19 mouse cellular contexts compared by ENCODE assay signal in the genomic region with DNA sequence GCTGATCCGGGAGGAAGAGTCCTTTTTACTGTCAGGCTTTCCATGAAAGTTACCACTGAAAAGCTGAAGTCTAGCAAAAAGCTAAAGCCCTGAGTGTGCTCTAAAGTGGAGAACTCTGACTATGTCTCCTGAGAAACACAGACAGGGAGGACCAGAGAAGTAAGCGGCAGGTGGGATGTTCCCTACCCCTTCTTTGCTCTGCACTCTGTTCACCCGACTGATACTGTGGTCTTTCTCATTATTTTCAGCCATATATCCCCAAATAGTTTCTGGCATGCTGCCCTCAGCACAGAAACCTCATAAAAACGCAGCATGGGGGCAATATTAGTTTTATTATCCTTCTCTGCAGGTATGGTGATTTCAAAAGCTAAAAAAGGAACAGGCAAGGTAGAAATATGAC.
DNase-seq lines count a peak whose midpoint lies in the region; ATAC-seq and TF ChIP-seq lines count a peak whose summit lies in the region.
"Had no signal": no experiment of that assay in that cellular context is flagged by ENCODE, and none has a peak within 500 bp of the region (broad histone marks: within the 10 kb centered on the region; RNA-seq: fewer than 3 reads in every experiment).

No protein-coding gene starts in this region.

- DNase-seq in limb, embryonic 10.5 days (ENCODE audit: low spot score) = no peak
- no peak for DNase-seq in limb, embryonic 14.5 days (ENCODE audit: low spot score)
- DNase-seq in forebrain, embryonic 14.5 days (ENCODE audit: low spot score) = no peak
- DNase-seq: adrenal gland, adult 2 months; adrenal gland, adult 8-10 months; adrenal gland, postnatal 10 days; adrenal gland, postnatal 14 days; adrenal gland, postnatal 25 days; adrenal gland, postnatal 36 days; B cell, adult 2 months; cerebellum, adult 11 months; cerebellum, adult 11-12 months; cerebellum, adult 18-20 months had no signal

- no peak overlapping the region for H3K4me3 ChIP-seq in limb, embryonic 13.5 days
- no peak overlapping the region for H3K4me3 ChIP-seq in limb, embryonic 10.5 days
- H3K4me3 ChIP-seq in limb, embryonic 14.5 days (replicated peaks; ENCODE audit: low read length) = no peak overlapping the region
- H3K4me3 ChIP-seq in forebrain, embryonic 14.5 days (ENCODE audit: low read depth, low read length) = no peak overlapping the region

- no peaks in the 10 kb centered on the region for H3K27me3 ChIP-seq in limb, embryonic 13.5 days
- H3K27me3 ChIP-seq in limb, embryonic 10.5 days (ENCODE audit: low read depth, poor library complexity, severe bottlenecking) = no peaks in the 10 kb centered on the region
- no peaks in the 10 kb centered on the region for H3K27me3 ChIP-seq in limb, embryonic 14.5 days (ENCODE audit: control insufficient read depth, insufficient read depth, low read length)
- no peaks in the 10 kb centered on the region for H3K27me3 ChIP-seq in forebrain, embryonic 14.5 days (replicated peaks; ENCODE audit: control insufficient read depth, insufficient read depth, low read length)
- H3K27me3 ChIP-seq: CH12.LX had no signal

- H3K27ac ChIP-seq in limb, embryonic 13.5 days = no peak overlapping the region
- H3K27ac ChIP-seq in limb, embryonic 10.5 days = no peak overlapping the region
- no peak overlapping the region for H3K27ac ChIP-seq in limb, embryonic 14.5 days (replicated peaks; ENCODE audit: low read depth, low read length)
- H3K27ac ChIP-seq in forebrain, embryonic 14.5 days (ENCODE audit: low read depth, low read length) = no peak overlapping the region

- no peak for TF ChIP-seq POLR2A in limb, embryonic 14.5 days (IDR thresholded peaks at IDR 0.05; ENCODE audit: borderline replicate concordance, extremely low read depth, insufficient read depth, insufficient read length)

- peaks cover 22% of the 10 kb centered on the region for H3K4me1 ChIP-seq in limb, embryonic 13.5 days
- H3K4me1 ChIP-seq in limb, embryonic 10.5 days = peaks cover 3% of the 10 kb centered on the region; the same call in 1 of the 2 replicates
- peaks cover 11% of the 10 kb centered on the region; the same call in 1 of the 2 replicates for H3K4me1 ChIP-seq in limb, embryonic 14.5 days (ENCODE audit: control insufficient read depth, insufficient read depth, low read length)
- H3K4me1 ChIP-seq in forebrain, embryonic 14.5 days (ENCODE audit: control insufficient read depth, insufficient read depth, low read length) = no peaks in the 10 kb centered on the region

- no peak overlapping the region for H3K9ac ChIP-seq in limb, embryonic 13.5 days
- H3K9ac ChIP-seq in limb, embryonic 14.5 days (ENCODE audit: low read depth, low read length, severe bottlenecking) = no peak overlapping the region
- H3K9ac ChIP-seq in forebrain, embryonic 14.5 days (ENCODE audit: low read length) = no peak overlapping the region

- peak; percentile 72; the same call in 1 of the 2 replicates for ATAC-seq in limb, embryonic 13.5 days (ENCODE audit: low FRiP score, low read depth)
- ATAC-seq in limb, embryonic 14.5 days (ENCODE audit: low FRiP score, low read depth) = peak; percentile 57
- no peak for ATAC-seq in forebrain, embryonic 14.5 days
- ATAC-seq: activated CD4-positive, CD25-positive, alpha-beta regulatory T cell, adult 4 months; CD4-positive, CD25-positive, alpha-beta regulatory T cell, adult 4 months; Patski had no signal

- H3K4me2 ChIP-seq in limb, embryonic 13.5 days (replicated peaks) = no peak overlapping the region; the same call in 1 of the 2 replicates
- no peak overlapping the region for H3K4me2 ChIP-seq in limb, embryonic 14.5 days (replicated peaks; ENCODE audit: low read depth, low read length, severe bottlenecking)
- H3K4me2 ChIP-seq in forebrain, embryonic 14.5 days (ENCODE audit: low read length) = no peak overlapping the region

- no peaks in the 10 kb centered on the region for H3K9me3 ChIP-seq in limb, embryonic 13.5 days
- H3K9me3 ChIP-seq in limb, embryonic 10.5 days (replicated peaks) = no peaks in the 10 kb centered on the region
- H3K9me3 ChIP-seq in limb, embryonic 14.5 days (ENCODE audit: control insufficient read depth, low read length) = no peaks in the 10 kb centered on the region
- no peaks in the 10 kb centered on the region for H3K9me3 ChIP-seq in forebrain, embryonic 14.5 days (replicated peaks; ENCODE audit: control insufficient read depth, low read length)
- H3K9me3 ChIP-seq: G1E had no signal

- H3K36me3 ChIP-seq in limb, embryonic 13.5 days = no peaks in the 10 kb centered on the region
- no peaks in the 10 kb centered on the region for H3K36me3 ChIP-seq in limb, embryonic 10.5 days
- no peaks in the 10 kb centered on the region for H3K36me3 ChIP-seq in limb, embryonic 14.5 days (ENCODE audit: control insufficient read depth, insufficient read depth, low read length)
- no peaks in the 10 kb centered on the region for H3K36me3 ChIP-seq in forebrain, embryonic 14.5 days (ENCODE audit: control insufficient read depth, insufficient read depth, low read length)
- H3K36me3 ChIP-seq: G1E had no signal

- 29% methylated on average over 4 of the region's 4 CpGs for whole genome bisulfite sequencing in limb, embryonic 13.5 days
- 78% methylated on average over 4 of the region's 4 CpGs for WGBS in limb, embryonic 10.5 days
- WGBS in limb, embryonic 14.5 days = 25% methylated on average over 4 of the region's 4 CpGs
- 79% methylated on average over 4 of the region's 4 CpGs for WGBS in forebrain, embryonic 14.5 days
